ENCODE assay signal across 8 mouse cellular contexts in genomic region chr11:87568255-87568953, GRCm38 (mm10). TPM values are rescaled to one million over a fixed set of nuclear protein-coding genes. Genes with fewer than 3 reads are reported as not detected.
DNase-seq lines count a peak whose midpoint lies in the region; ATAC-seq lines count a peak whose summit lies in the region.

Gene Sept4, plus strand, starts transcription at chr11:87568903.

- no peaks in the 10 kb centered on the region for H3K9me3 ChIP-seq in lung, embryonic 16.5 days (ENCODE audit: control insufficient read depth, low read length)
- no peaks in the 10 kb centered on the region for H3K9me3 ChIP-seq in hindbrain, embryonic 11.5 days (ENCODE audit: control insufficient read depth, low read length)
- no peaks in the 10 kb centered on the region for H3K9me3 ChIP-seq in liver, embryonic 13.5 days (replicated peaks)

- no peaks in the 10 kb centered on the region for H3K36me3 ChIP-seq in lung, embryonic 16.5 days (ENCODE audit: control insufficient read depth, insufficient read depth, low read length)
- H3K36me3 ChIP-seq in hindbrain, embryonic 11.5 days (ENCODE audit: control insufficient read depth, insufficient read depth, low read length) = no peaks in the 10 kb centered on the region
- H3K36me3 ChIP-seq in liver, embryonic 13.5 days = no peaks in the 10 kb centered on the region

- no peak within 1 kb of the TSS for H3K4me2 ChIP-seq in lung, embryonic 16.5 days (ENCODE audit: low read depth, low read length)
- no peak within 1 kb of the TSS for H3K4me2 ChIP-seq in hindbrain, embryonic 11.5 days (replicated peaks; ENCODE audit: low read depth, low read length)
- no peak within 1 kb of the TSS for H3K4me2 ChIP-seq in liver, embryonic 13.5 days

- H3K9ac ChIP-seq in lung, embryonic 16.5 days (ENCODE audit: low read length) = no peak within 1 kb of the TSS
- H3K9ac ChIP-seq in hindbrain, embryonic 11.5 days (ENCODE audit: low read depth, low read length) = no peak within 1 kb of the TSS
- no peak within 1 kb of the TSS for H3K9ac ChIP-seq in liver, embryonic 13.5 days

- H3K4me3 ChIP-seq in lung, embryonic 16.5 days (ENCODE audit: low read length) = no peak within 1 kb of the TSS
- H3K4me3 ChIP-seq in hindbrain, embryonic 11.5 days (ENCODE audit: low read depth, low read length) = no peak within 1 kb of the TSS
- H3K4me3 ChIP-seq in liver, embryonic 13.5 days (replicated peaks) = no peak within 1 kb of the TSS

- peaks cover 6% of the 10 kb centered on the region for H3K4me1 ChIP-seq in lung, embryonic 16.5 days (replicated peaks; ENCODE audit: control insufficient read depth, insufficient read depth, low read length)
- no peaks in the 10 kb centered on the region for H3K4me1 ChIP-seq in hindbrain, embryonic 11.5 days (replicated peaks; ENCODE audit: control insufficient read depth, insufficient read depth, low read length)
- H3K4me1 ChIP-seq in liver, embryonic 13.5 days (replicated peaks) = peaks cover 5% of the 10 kb centered on the region; the same call in 1 of the 2 replicates

- H3K27ac ChIP-seq in lung, embryonic 16.5 days (ENCODE audit: low read length) = no peak within 1 kb of the TSS
- no peak within 1 kb of the TSS for H3K27ac ChIP-seq in hindbrain, embryonic 11.5 days (ENCODE audit: low read depth, low read length)
- no peak within 1 kb of the TSS for H3K27ac ChIP-seq in liver, embryonic 13.5 days

- no peak for DNase-seq in lung, postnatal 4 days
- DNase-seq in gastrocnemius, postnatal 25 days = no peak
- DNase-seq in hindbrain, embryonic 11.5 days (ENCODE audit: low spot score) = no peak
- no peak for DNase-seq in liver, embryonic 13.5 days
- DNase-seq in right cerebral cortex, postnatal 36 days (ENCODE audit: low spot score in 2 of 2) = no peak
- no peak for DNase-seq in right cerebral cortex, adult 2 months (ENCODE audit: low spot score in 2 of 2)
- DNase-seq in kidney, postnatal 36 days = no peak

- H3K27me3 ChIP-seq in lung, embryonic 16.5 days (ENCODE audit: control insufficient read depth, insufficient read depth, low read depth, low read length) = no peaks in the 10 kb centered on the region
- H3K27me3 ChIP-seq in hindbrain, embryonic 11.5 days (ENCODE audit: control insufficient read depth, insufficient read depth, low read length) = no peaks in the 10 kb centered on the region
- peaks cover 10% of the 10 kb centered on the region; the same call in 1 of the 2 replicates for H3K27me3 ChIP-seq in liver, embryonic 13.5 days

- WGBS in lung, embryonic 16.5 days = 71% methylated on average over 7 of the region's 7 CpGs
- 83% methylated on average over 7 of the region's 7 CpGs for WGBS in hindbrain, embryonic 11.5 days
- 65% methylated on average over 7 of the region's 7 CpGs for WGBS in liver, embryonic 13.5 days (ENCODE audit: insufficient replicate concordance)

- ATAC-seq in lung, embryonic 16.5 days (ENCODE audit: low read depth) = no peak
- no peak for ATAC-seq in hindbrain, embryonic 11.5 days (ENCODE audit: low FRiP score)
- no peak for ATAC-seq in liver, embryonic 13.5 days (ENCODE audit: low read depth)

RNA-seq across cellular contexts. Expression of gene Sept4, which starts in this region (rescaled TPM):
- polyA plus RNA-seq in lung, embryonic 16.5 days (2015; fragmentation: Nextera tagmentation; extraction: Ambion mirVana) = 96.9 and 111 TPM in 2 replicates
- total RNA-seq in gastrocnemius, postnatal 25 days (2021) = 10 to 100 TPM; 10.9 to 14.7 TPM
- polyA plus RNA-seq in hindbrain, embryonic 11.5 days (2014; fragmentation: Nextera tagmentation; extraction: Ambion mirVana) = 9.0 and 11.6 TPM in 2 replicates
- polyA plus RNA-seq in liver, embryonic 13.5 days (2015; fragmentation: Nextera tagmentation; extraction: Ambion mirVana) = 11.2 and 14.9 TPM in 2 replicates
